Mouse (Mus musculus) neural tube, embryonic 12.5 days (tissue): ENCODE data around the gene Serhl. TPM values are rescaled to one million over a fixed set of nuclear protein-coding genes. Genes with fewer than 3 reads are reported as not detected.

ENCODE experiments used
- ATAC-seq: fragments of 200-750 bp; cut with Nextera tagmentation; 2 replicates; pipeline ENCODE4 v1.8.0; 2017; ENCODE audit warnings: low read depth, mild to moderate bottlenecking, moderate TSS enrichment, moderate library complexity; ENCODE audit not compliant: low FRiP score
- H3K27ac ChIP-seq: fragments of 300-500 bp; sonication (generic); 2 replicates; pipeline ENCODE4 v1.5.1; 2016
- H3K27me3 ChIP-seq: fragments of 300-500 bp; sonication (generic); replicated peaks from 2 replicates; pipeline ENCODE4 v1.6.1; 2016; ENCODE audit warnings: mild to moderate bottlenecking
- H3K36me3 ChIP-seq: fragments of 300-500 bp; sonication (generic); 2 replicates; pipeline ENCODE4 v1.6.1; 2016; ENCODE audit warnings: mild to moderate bottlenecking
- H3K4me1 ChIP-seq: fragments of 300-500 bp; sonication (generic); 2 replicates; pipeline ENCODE4 v1.6.1; 2016
- H3K4me2 ChIP-seq: fragments of 300-500 bp; sonication (generic); replicated peaks from 2 replicates; pipeline ENCODE4 v1.6.1; 2016; ENCODE audit warnings: mild to moderate bottlenecking
- H3K4me3 ChIP-seq: fragments of 300-500 bp; sonication (generic); 2 replicates; pipeline ENCODE4 v1.5.1; 2016
- H3K9ac ChIP-seq: fragments of 300-500 bp; sonication (generic); 2 replicates; pipeline ENCODE4 v1.6.1; 2016; ENCODE audit warnings: mild to moderate bottlenecking
- H3K9me3 ChIP-seq: fragments of 300-500 bp; sonication (generic); 2 replicates; pipeline ENCODE4 v1.6.1; 2016; ENCODE audit warnings: mild to moderate bottlenecking
- WGBS: fragments of 180-500 bp; shearing (Covaris S2); methylation state at CpG from one replicate; pipeline ENCODE4 v1.1.7; 2016; 5-methylcytosine and 5-hydroxymethylcytosine counted together
- polyA plus RNA-seq: library from polyadenylated mRNA; unstranded; fragments of >200 nt; fragmentation: Nextera tagmentation; extraction: Ambion mirVana; gene quantifications from 2 replicates; pipeline ENCODE4 v1.2.1, GENCODE M21; 2016

Serhl gene
- polyA plus RNA-seq, 1 experiment from 2014 or later: 42.1 TPM

- Histone ChIP-seq H3K4me1 (peaks cover 8% of the 10 kb centered on the region), H3K27ac (no peak overlapping the region), H3K27me3 (no peaks in the 10 kb centered on the region), H3K9me3 (no peaks in the 10 kb centered on the region), H3K4me3 (no peak overlapping the region), H3K9ac (no peak overlapping the region), H3K36me3 (peaks cover 65% of the 10 kb centered on the region), H3K4me2 (no peak overlapping the region)
- WGBS: 95% methylated on average over 7 of the region's 7 CpGs
- ATAC-seq: no peak
These were observed 69.4 kb downstream of the Serhl start for GRCm38 (mm10) chr15:83158587-83159160.

- no peak overlapping the region for H3K4me3 ChIP-seq
- no peak overlapping the region for H3K9ac ChIP-seq
- no peak overlapping the region for H3K27ac ChIP-seq
- no peaks in the 10 kb centered on the region for H3K27me3 ChIP-seq
- WGBS: 95% methylated on average over 9 of the region's 9 CpGs
- ATAC-seq: no peak
- peaks cover 8% of the 10 kb centered on the region for H3K4me1 ChIP-seq
- H3K4me2 ChIP-seq: no peak overlapping the region
- peaks cover 57% of the 10 kb centered on the region for H3K36me3 ChIP-seq
- H3K9me3 ChIP-seq: no peaks in the 10 kb centered on the region
These were observed 70.5 kb downstream of the Serhl start for GRCm38 (mm10) chr15:83159823-83160222.

- WGBS: 94% methylated on average over 4 of the region's 4 CpGs
- no peak for ATAC-seq
- Histone ChIP-seq H3K27me3 (no peaks in the 10 kb centered on the region), H3K4me2 (no peak overlapping the region), H3K36me3 (peaks cover 61% of the 10 kb centered on the region), H3K4me3 (no peak overlapping the region), H3K4me1 (peaks cover 8% of the 10 kb centered on the region), H3K9ac (no peak overlapping the region), H3K27ac (no peak overlapping the region), H3K9me3 (no peaks in the 10 kb centered on the region)
These were observed 71.3 kb downstream of the Serhl start for GRCm38 (mm10) chr15:83160561-83160960.

- Histone ChIP-seq H3K4me2 (no peak overlapping the region), H3K4me1 (peaks cover 8% of the 10 kb centered on the region), H3K4me3 (no peak overlapping the region), H3K36me3 (peaks cover 61% of the 10 kb centered on the region), H3K9ac (peak overlapping the region; percentile 26; the same call in 1 of the 2 replicates), H3K27ac (no peak overlapping the region), H3K27me3 (no peaks in the 10 kb centered on the region), H3K9me3 (no peaks in the 10 kb centered on the region)
- 27% methylated on average over 10 of the region's 10 CpGs for WGBS
- ATAC-seq: no peak
These were observed 71.9 kb downstream of the Serhl start for GRCm38 (mm10) chr15:83161062-83161748.

GRCm38 (mm10) chr15:83162001-83162400 lies 72.7 kb downstream of the Serhl start:
- ATAC-seq: no peak
- no peak overlapping the region for H3K27ac ChIP-seq
- H3K36me3 ChIP-seq: peaks cover 61% of the 10 kb centered on the region
- H3K4me3 ChIP-seq: no peak overlapping the region
- H3K4me2 ChIP-seq: no peak overlapping the region
- no peaks in the 10 kb centered on the region for H3K9me3 ChIP-seq
- H3K4me1 ChIP-seq: peaks cover 9% of the 10 kb centered on the region
- H3K9ac ChIP-seq: no peak overlapping the region
- WGBS: 90% methylated on average over 4 of the region's 4 CpGs
- H3K27me3 ChIP-seq: no peaks in the 10 kb centered on the region

- Histone ChIP-seq H3K4me2 (no peak overlapping the region), H3K4me1 (peaks cover 13% of the 10 kb centered on the region), H3K27me3 (no peaks in the 10 kb centered on the region), H3K9me3 (no peaks in the 10 kb centered on the region), H3K4me3 (no peak overlapping the region), H3K27ac (no peak overlapping the region), H3K9ac (no peak overlapping the region), H3K36me3 (peaks cover 56% of the 10 kb centered on the region)
- no peak for ATAC-seq
- 89% methylated on average over 11 of the region's 11 CpGs for WGBS
These were observed 73.6 kb downstream of the Serhl start for GRCm38 (mm10) chr15:83162818-83163485.

- peaks cover 19% of the 10 kb centered on the region for H3K4me1 ChIP-seq
- H3K27ac ChIP-seq: no peak overlapping the region
- H3K9me3 ChIP-seq: no peaks in the 10 kb centered on the region
- peaks cover 35% of the 10 kb centered on the region for H3K36me3 ChIP-seq
- ATAC-seq: no peak
- no peak overlapping the region for H3K9ac ChIP-seq
- H3K4me2 ChIP-seq: no peak overlapping the region
- H3K4me3 ChIP-seq: no peak overlapping the region
- no peaks in the 10 kb centered on the region for H3K27me3 ChIP-seq
- 83% methylated on average over 5 of the region's 5 CpGs for WGBS
These were observed 75.7 kb downstream of the Serhl start for GRCm38 (mm10) chr15:83164971-83165471.

- no peak overlapping the region for H3K9ac ChIP-seq
- no peak overlapping the region for H3K4me2 ChIP-seq
- peaks cover 29% of the 10 kb centered on the region for H3K36me3 ChIP-seq
- ATAC-seq: no peak
- H3K27me3 ChIP-seq: no peaks in the 10 kb centered on the region
- H3K9me3 ChIP-seq: no peaks in the 10 kb centered on the region
- WGBS: 90% methylated on average over 13 of the region's 13 CpGs
- no peak overlapping the region for H3K4me3 ChIP-seq
- no peak overlapping the region for H3K27ac ChIP-seq
- H3K4me1 ChIP-seq: peaks cover 25% of the 10 kb centered on the region
These were observed 76.4 kb downstream of the Serhl start for GRCm38 (mm10) chr15:83165526-83166315.

Other genes with a start within 250 kb of the Serhl start
- gene Tcf20, start 101.6 kb upstream of the Serhl start, polyA plus RNA-seq: 9.8 and 11.8 TPM in 2 replicates
- gene Nfam1, start 56.2 kb upstream of the Serhl start, polyA plus RNA-seq: 2.4 and 2.9 TPM in 2 replicates
- gene Rrp7a, start 33.3 kb downstream of the Serhl start, polyA plus RNA-seq: 57.5 and 61.1 TPM in 2 replicates
- 160 and 168 TPM in 2 replicates for gene Poldip3, start 59.9 kb downstream of the Serhl start, polyA plus RNA-seq
- 143 and 157 TPM in 2 replicates for gene Cyb5r3, start 83.1 kb downstream of the Serhl start, polyA plus RNA-seq
- 1.5 and 1.8 TPM in 2 replicates for gene A4galt, start 162.3 kb downstream of the Serhl start, polyA plus RNA-seq